ENCODE assay signal across 9 mouse cellular contexts in the genomic region with DNA sequence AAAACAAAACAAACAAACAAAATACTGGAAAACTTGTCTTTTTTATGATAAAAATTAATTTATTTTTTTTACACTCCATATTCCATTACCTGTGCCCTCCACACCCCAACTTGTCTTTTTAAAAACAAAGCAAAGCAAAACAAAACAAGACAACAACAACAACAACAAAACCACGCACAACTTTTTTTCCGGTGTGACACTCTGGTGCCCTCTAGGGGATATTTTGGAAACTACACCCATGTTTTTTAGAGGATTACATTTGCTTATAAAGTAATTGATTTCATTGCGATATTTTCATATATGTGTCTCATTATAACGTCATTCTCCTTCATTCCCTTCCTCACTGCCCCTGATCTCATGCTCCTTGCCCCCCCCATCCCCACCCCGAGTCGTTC. TPM values are rescaled to one million over a fixed set of nuclear protein-coding genes. Genes with fewer than 3 reads are reported as not detected.
DNase-seq lines count a peak whose midpoint lies in the region; ATAC-seq and TF ChIP-seq lines count a peak whose summit lies in the region.
"Had no signal": no experiment of that assay in that cellular context is flagged by ENCODE, and none has a peak within 500 bp of the region (broad histone marks: within the 10 kb centered on the region; RNA-seq: fewer than 3 reads in every experiment).

No protein-coding gene starts in this region.

- CTCF ChIA-PET in Patski (lab: Charles Lee) = interaction anchor here (0.7 to 1.6 kb wide), 2 partner anchors 158 to 174 kb away, joined by 3 to 4 read pairs; no protein-coding TSS in a partner anchor

- H3K27ac ChIP-seq in forebrain, embryonic 11.5 days (ENCODE audit: low read depth, low read length) = no peak overlapping the region
- no peak overlapping the region for H3K27ac ChIP-seq in forebrain, embryonic 15.5 days (replicated peaks)
- H3K27ac ChIP-seq in liver, embryonic 14.5 days = no peak overlapping the region
- no peak overlapping the region for H3K27ac ChIP-seq in liver, embryonic 11.5 days (ENCODE audit: low read depth, low read length)
- H3K27ac ChIP-seq: limb, embryonic 13.5 days had no signal

- no peak overlapping the region for H3K9ac ChIP-seq in forebrain, embryonic 11.5 days (ENCODE audit: low read length)
- no peak overlapping the region for H3K9ac ChIP-seq in forebrain, embryonic 15.5 days (replicated peaks)
- no peak overlapping the region for H3K9ac ChIP-seq in liver, embryonic 14.5 days (replicated peaks)
- H3K9ac ChIP-seq in liver, embryonic 11.5 days (ENCODE audit: low read depth, low read length) = no peak overlapping the region
- H3K9ac ChIP-seq: limb, embryonic 13.5 days had no signal

- no peaks in the 10 kb centered on the region for H3K27me3 ChIP-seq in forebrain, embryonic 11.5 days (ENCODE audit: control insufficient read depth, insufficient read depth, low read length)
- no peaks in the 10 kb centered on the region for H3K27me3 ChIP-seq in forebrain, embryonic 15.5 days
- H3K27me3 ChIP-seq in liver, embryonic 14.5 days (ENCODE audit: control insufficient read depth, insufficient read depth, low read length) = no peaks in the 10 kb centered on the region
- no peaks in the 10 kb centered on the region for H3K27me3 ChIP-seq in liver, embryonic 11.5 days (replicated peaks; ENCODE audit: control insufficient read depth, insufficient read depth, low read length)
- H3K27me3 ChIP-seq in Patski = peaks cover under 1% of the 10 kb centered on the region
- H3K27me3 ChIP-seq: limb, embryonic 13.5 days had no signal

- in situ Hi-C loops in Patski (cut with MboI; ENCODE audit: low pct_unique_long_range_greater_than_20kb) = loop anchor here (25.0 kb wide), 1 partner anchor 387 kb away; no protein-coding TSS in a partner anchor

- H3K36me3 ChIP-seq in forebrain, embryonic 11.5 days (ENCODE audit: control insufficient read depth, insufficient read depth, low read length) = no peaks in the 10 kb centered on the region
- no peaks in the 10 kb centered on the region for H3K36me3 ChIP-seq in forebrain, embryonic 15.5 days
- no peaks in the 10 kb centered on the region for H3K36me3 ChIP-seq in liver, embryonic 14.5 days (replicated peaks; ENCODE audit: control insufficient read depth, insufficient read depth, low read depth)
- H3K36me3 ChIP-seq in liver, embryonic 11.5 days (ENCODE audit: control insufficient read depth, insufficient read depth, low read length) = no peaks in the 10 kb centered on the region
- H3K36me3 ChIP-seq: limb, embryonic 13.5 days had no signal

- 0 out of 2 replicates have a peak, but pooled peaks have one; percentile 30 for ATAC-seq in forebrain, embryonic 11.5 days (replicated peaks; ENCODE audit: low FRiP score)
- no peak for ATAC-seq in forebrain, embryonic 15.5 days (replicated peaks)
- ATAC-seq in liver, embryonic 14.5 days (ENCODE audit: insufficient read depth) = no peak
- no peak for ATAC-seq in liver, embryonic 11.5 days (replicated peaks; ENCODE audit: low FRiP score)
- ATAC-seq in Patski = no peak

- TF ChIP-seq CTCF in liver, embryonic 14.5 days (IDR thresholded peaks at IDR 0.05; ENCODE audit: low read depth) = peak; percentile 77
- TF ChIP-seq CTCF in Patski (IDR thresholded peaks at IDR 0.05) = peak; percentile 65

- 26% methylated on average over 6 of the region's 6 CpGs for WGBS in forebrain, embryonic 11.5 days
- 22% methylated on average over 6 of the region's 6 CpGs for WGBS in forebrain, embryonic 15.5 days
- 7% methylated on average over 6 of the region's 6 CpGs for WGBS in liver, embryonic 14.5 days (ENCODE audit: insufficient replicate concordance)
- WGBS in liver, embryonic 11.5 days = 19% methylated on average over 6 of the region's 6 CpGs

- DNase-seq in forebrain, embryonic 11.5 days (ENCODE audit: low spot score) = no peak
- DNase-seq in liver, embryonic 14.5 days (ENCODE audit: low read depth in 3 of 3, low spot score in 3 of 3) = no peak
- DNase-seq in liver, embryonic 11.5 days (ENCODE audit: low spot score) = no peak
- DNase-seq in Patski (ENCODE audit: low read depth, low spot score) = no peak
- DNase-seq in mesoderm, embryonic 11.5 days (ENCODE audit: low read depth, low spot score) = peak; percentile 36
- no peak for DNase-seq in urinary bladder, adult 18-20 months (ENCODE audit: low spot score in 2 of 2)
- DNase-seq in testis, postnatal 14 days (ENCODE audit: low spot score) = no peak

- H3K4me2 ChIP-seq in forebrain, embryonic 11.5 days (ENCODE audit: low read depth, low read length, severe bottlenecking) = no peak overlapping the region
- no peak overlapping the region for H3K4me2 ChIP-seq in forebrain, embryonic 15.5 days (replicated peaks)
- H3K4me2 ChIP-seq in liver, embryonic 14.5 days (ENCODE audit: low read depth) = 0 out of 2 replicates have a peak overlapping the region, but pooled peaks have one; percentile 2
- H3K4me2 ChIP-seq in liver, embryonic 11.5 days = no peak overlapping the region
- H3K4me2 ChIP-seq: limb, embryonic 13.5 days had no signal

- H3K4me3 ChIP-seq in forebrain, embryonic 11.5 days (ENCODE audit: low read depth, low read length) = no peak overlapping the region
- H3K4me3 ChIP-seq in forebrain, embryonic 15.5 days = no peak overlapping the region
- H3K4me3 ChIP-seq in liver, embryonic 14.5 days (ENCODE audit: insufficient read depth in 1 of 2, low read depth in 2 of 2, low read length in 2 of 2) = no peak overlapping the region
- H3K4me3 ChIP-seq in liver, embryonic 11.5 days (ENCODE audit: low read depth, low read length) = no peak overlapping the region
- H3K4me3 ChIP-seq: limb, embryonic 13.5 days had no signal

- POLR2A ChIA-PET in Patski (lab: Charles Lee) = no interaction called here

- no peaks in the 10 kb centered on the region for H3K9me3 ChIP-seq in forebrain, embryonic 11.5 days (ENCODE audit: control insufficient read depth, low read length)
- no peaks in the 10 kb centered on the region for H3K9me3 ChIP-seq in forebrain, embryonic 15.5 days
- no peaks in the 10 kb centered on the region for H3K9me3 ChIP-seq in liver, embryonic 14.5 days (ENCODE audit: control insufficient read depth, low read length)
- H3K9me3 ChIP-seq in liver, embryonic 11.5 days (ENCODE audit: control insufficient read depth, low read length) = no peaks in the 10 kb centered on the region
- H3K9me3 ChIP-seq: limb, embryonic 13.5 days had no signal

- H3K4me1 ChIP-seq in forebrain, embryonic 11.5 days (replicated peaks; ENCODE audit: control insufficient read depth, insufficient read depth, low read length) = no peaks in the 10 kb centered on the region
- H3K4me1 ChIP-seq in forebrain, embryonic 15.5 days = no peaks in the 10 kb centered on the region
- H3K4me1 ChIP-seq in liver, embryonic 14.5 days (replicated peaks; ENCODE audit: control insufficient read depth in 2 of 2, insufficient read depth in 2 of 2, low read length in 1 of 2) = peaks cover 0 to 5% of the 10 kb centered on the region in 2 experiments; a peak in 1 of 4 replicates
- peaks cover 3% of the 10 kb centered on the region; the same call in 1 of the 2 replicates for H3K4me1 ChIP-seq in liver, embryonic 11.5 days (replicated peaks; ENCODE audit: control insufficient read depth, insufficient read depth, low read length)
- H3K4me1 ChIP-seq: limb, embryonic 13.5 days had no signal

- no peak for TF ChIP-seq EP300 in liver, embryonic 14.5 days (IDR thresholded peaks at IDR 0.05; ENCODE audit: low read depth)

RNA-seq across cellular contexts. Expression of a gene that starts 11.2 kb away (rescaled TPM):
- polyA plus RNA-seq in forebrain, embryonic 11.5 days (2014; fragmentation: Nextera tagmentation; extraction: Ambion mirVana) = 13.7 and 16.5 TPM in 2 replicates
- polyA plus RNA-seq in forebrain, embryonic 15.5 days (2015; fragmentation: Nextera tagmentation; extraction: Ambion mirVana) = 6.2 and 7.5 TPM in 2 replicates
- 21.6 and 26.6 TPM in 2 replicates for polyA plus RNA-seq in liver, embryonic 14.5 days (2012; rRNA removed)
- polyA plus RNA-seq in liver, embryonic 14.5 days (2014; fragmentation: Nextera tagmentation; extraction: Ambion mirVana) = 15.4 and 16.9 TPM in 2 replicates
- polyA plus RNA-seq in liver, embryonic 11.5 days (2014; fragmentation: Nextera tagmentation; extraction: Ambion mirVana) = 29.1 and 33.6 TPM in 2 replicates
- 14.8 TPM for polyA plus RNA-seq in Patski (2021)

RNA-seq across cellular contexts. Expression of a gene that starts 49.6 kb away (rescaled TPM):
- 83.9 and 88.1 TPM in 2 replicates for polyA plus RNA-seq in forebrain, embryonic 11.5 days (2014; fragmentation: Nextera tagmentation; extraction: Ambion mirVana)
- 109 and 110 TPM in 2 replicates for polyA plus RNA-seq in forebrain, embryonic 15.5 days (2015; fragmentation: Nextera tagmentation; extraction: Ambion mirVana)
- polyA plus RNA-seq in liver, embryonic 14.5 days (2012; rRNA removed) = 6.9 and 12.8 TPM in 2 replicates
- 27.3 and 28.3 TPM in 2 replicates for polyA plus RNA-seq in liver, embryonic 14.5 days (2014; fragmentation: Nextera tagmentation; extraction: Ambion mirVana)
- polyA plus RNA-seq in liver, embryonic 11.5 days (2014; fragmentation: Nextera tagmentation; extraction: Ambion mirVana) = 67.1 and 71.5 TPM in 2 replicates
- polyA plus RNA-seq in Patski (2021) = 73.1 TPM
